Mouse (Mus musculus) cerebral cortex, adult 2 months (tissue): ENCODE data around the gene Nmu.

Experiments used
- WGBS: fragments of 180-500 bp; shearing (Covaris S2); methylation state at CpG from one replicate; pipeline ENCODE4 v1.1.7; 2018; 5-methylcytosine and 5-hydroxymethylcytosine counted together

Nmu gene

GRCm38 (mm10) chr5:76363453-76364104, at the start of gene Nmu:
Gene Nmu, minus strand, starts transcription at chr5:76363788.
- WGBS, result 5% methylated on average over 35 of the region's 35 CpGs

- 76% methylated on average over 4 of the region's 4 CpGs for WGBS
These were observed 48.1 kb upstream of the Nmu start for GRCm38 (mm10) chr5:76411697-76412096.

GRCm38 (mm10) chr5:76394382-76394781, 30.8 kb upstream of the Nmu start:
- 91% methylated on average over 5 of the region's 5 CpGs for WGBS

GRCm38 (mm10) chr5:76389041-76389795, 25.6 kb upstream of the Nmu start:
- 85% methylated on average over 10 of the region's 10 CpGs for WGBS

GRCm38 (mm10) chr5:76388474-76388873, 24.9 kb upstream of the Nmu start:
- 92% methylated on average over 2 of the region's 2 CpGs for whole genome bisulfite sequencing

GRCm38 (mm10) chr5:76383673-76384072, 20.1 kb upstream of the Nmu start:
- 41% methylated on average over 6 of the region's 6 CpGs for WGBS

- 77% methylated on average over 5 of the region's 5 CpGs for WGBS
These were observed 18.2 kb upstream of the Nmu start for GRCm38 (mm10) chr5:76381836-76382235.

- 74% methylated on average over 3 of the region's 3 CpGs for WGBS
These were observed 15.6 kb upstream of the Nmu start for GRCm38 (mm10) chr5:76379216-76379615.

GRCm38 (mm10) chr5:76369215-76369840, 5.7 kb upstream of the Nmu start:
- 78% methylated on average over 8 of the region's 8 CpGs for WGBS

- WGBS, result 54% methylated on average over 5 of the region's 5 CpGs
These were observed 1.8 kb upstream of the Nmu start for GRCm38 (mm10) chr5:76365406-76365805.

GRCm38 (mm10) chr5:76360786-76361185, 2.8 kb downstream of the Nmu start:
- 75% methylated on average over 4 of the region's 4 CpGs for WGBS

- 82% methylated on average over 1 of the region's 1 CpGs for WGBS
These were observed 3.5 kb downstream of the Nmu start for GRCm38 (mm10) chr5:76360057-76360456.

GRCm38 (mm10) chr5:76351953-76352611, 11.5 kb downstream of the Nmu start:
- 37% methylated on average over 7 of the region's 7 CpGs for WGBS

- 65% methylated on average over 5 of the region's 5 CpGs for WGBS
These were observed 12.1 kb downstream of the Nmu start for GRCm38 (mm10) chr5:76351537-76351936.

GRCm38 (mm10) chr5:76346137-76346536, 17.5 kb downstream of the Nmu start:
- 49% methylated on average over 2 of the region's 2 CpGs for WGBS

GRCm38 (mm10) chr5:76340931-76341330, 22.7 kb downstream of the Nmu start:
- 87% methylated on average over 2 of the region's 2 CpGs for WGBS

- 88% methylated on average over 8 of the region's 8 CpGs for WGBS
These were observed 26.5 kb downstream of the Nmu start for GRCm38 (mm10) chr5:76337100-76337499.

- WGBS, result 82% methylated on average over 4 of the region's 4 CpGs
These were observed 29.8 kb downstream of the Nmu start for GRCm38 (mm10) chr5:76333833-76334232.

- WGBS, result 95% methylated on average over 7 of the region's 7 CpGs
These were observed 32.6 kb downstream of the Nmu start, which contains the start of gene Pdcl2 for GRCm38 (mm10) chr5:76330953-76331352. Gene Pdcl2, minus strand, starts transcription at chr5:76331156.

GRCm38 (mm10) chr5:76327296-76327695, 36.3 kb downstream of the Nmu start:
- WGBS, result 37% methylated on average over 2 of the region's 2 CpGs

- WGBS, result 75% methylated on average over 4 of the region's 4 CpGs
These were observed 38.5 kb downstream of the Nmu start for GRCm38 (mm10) chr5:76325113-76325512.
